Mouse (Mus musculus) monocyte, adult 2 months (primary cell): Measurements from ENCODE around the gene Slc6a3.

Source experiments
- DNase-seq, 2 experiments: peaks; one replicate each; pipeline ENCODE4 v3.0.0; 2022; ENCODE audit warnings: low spot score in 2 of 2, low read depth in 1 of 2

Gene Slc6a3

DNA sequence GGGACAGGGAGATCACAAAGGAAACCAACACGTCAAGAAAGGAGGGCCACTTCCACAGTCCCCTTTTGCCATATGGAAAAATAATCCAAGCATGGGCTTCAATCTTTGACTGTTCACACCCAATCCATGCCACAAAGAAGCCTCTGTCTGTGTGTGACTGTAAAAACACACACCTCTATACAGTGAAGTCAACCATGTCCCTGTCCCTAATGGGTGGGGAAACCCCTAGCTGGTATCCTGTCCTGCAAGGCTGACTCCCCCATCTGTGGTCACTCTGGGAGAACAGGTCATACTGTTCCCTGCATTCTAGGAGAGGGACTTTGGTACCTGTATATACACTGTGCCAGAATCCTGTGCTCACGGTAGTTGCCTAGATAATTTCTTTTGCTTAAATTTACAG lies 40.7 kb downstream of the Slc6a3 start:
- no peak for DNase-seq

DNA sequence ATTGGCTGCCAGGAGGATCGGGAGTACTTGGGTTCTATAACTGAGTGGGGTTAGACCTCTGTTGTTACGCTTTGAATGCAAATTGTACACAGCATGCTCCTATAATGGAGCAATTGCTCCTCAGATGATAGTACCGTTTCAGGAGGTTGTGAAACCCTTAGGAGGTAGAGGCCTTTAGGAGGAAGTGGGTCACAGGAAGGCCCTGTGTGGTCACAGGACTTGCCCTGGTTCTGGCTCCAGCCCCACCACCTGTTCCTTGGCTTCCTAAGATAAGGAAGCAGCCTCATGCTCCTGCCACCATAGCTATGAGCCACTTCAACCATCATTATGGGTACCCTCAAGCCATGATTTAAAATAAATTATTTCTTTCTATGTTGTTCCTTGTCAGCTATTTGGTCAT lies 54.9 kb downstream of the Slc6a3 start:
- DNase-seq, result no peak

DNA sequence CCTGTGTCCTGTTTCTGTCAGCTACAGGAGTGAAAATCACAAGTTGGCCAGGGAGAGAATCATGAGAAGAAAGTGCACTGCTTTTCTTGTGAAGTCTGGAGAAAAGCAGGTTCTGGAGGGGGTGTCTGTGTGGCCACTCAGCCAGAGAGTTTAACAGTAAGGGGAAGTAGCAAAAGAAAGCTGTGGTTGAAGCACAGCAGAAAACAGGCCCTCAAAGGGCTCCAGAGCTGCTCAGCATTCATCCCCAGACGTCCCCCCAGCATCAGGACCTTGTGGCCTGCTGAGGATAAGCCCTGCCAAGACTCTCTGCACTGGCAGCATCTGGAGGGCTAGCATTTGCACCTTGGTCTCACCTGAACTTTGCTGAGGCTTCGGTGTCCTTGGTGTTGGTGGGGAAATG lies 56.0 kb downstream of the Slc6a3 start:
- no peak for DNase-seq

DNA sequence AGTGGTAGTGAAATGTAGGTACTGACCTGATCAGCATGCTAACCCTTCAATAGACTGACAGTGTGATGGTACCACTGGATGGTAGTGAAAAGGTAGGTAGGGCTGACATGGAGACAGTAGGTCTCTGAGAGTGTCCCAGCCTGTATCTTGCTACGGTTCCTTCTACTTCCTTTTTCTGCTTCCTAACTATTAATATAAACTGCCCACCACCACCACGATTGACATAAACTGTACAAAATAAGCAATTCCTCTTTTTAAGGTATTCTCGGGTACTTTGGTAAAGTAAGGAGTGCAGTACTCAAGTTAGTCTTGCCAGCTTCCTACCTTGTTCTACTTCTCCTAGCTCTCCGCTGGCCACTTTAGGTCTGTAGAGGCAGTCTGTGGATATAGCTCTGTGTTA lies 59.7 kb downstream of the Slc6a3 start:
- DNase-seq, result no peak

DNA sequence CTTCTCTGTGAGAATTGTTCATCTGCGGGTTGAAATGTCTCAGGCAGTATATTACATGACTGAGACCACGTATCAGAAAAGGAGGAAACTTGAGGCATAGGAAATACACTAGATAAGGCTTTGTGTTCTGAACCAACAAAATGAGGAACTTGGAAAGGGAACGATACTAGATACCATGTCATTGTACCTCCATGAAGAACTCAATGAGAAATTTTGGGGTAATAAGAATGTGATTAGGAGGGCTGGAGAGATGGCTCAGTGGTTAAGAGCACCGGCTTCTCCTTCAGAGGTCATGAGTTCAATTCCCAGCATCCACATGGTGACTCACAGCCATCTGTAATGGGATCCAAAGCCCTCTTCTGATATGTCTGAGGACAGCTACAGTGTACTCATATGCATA lies 63.7 kb downstream of the Slc6a3 start:
- no peak for DNase-seq

DNA sequence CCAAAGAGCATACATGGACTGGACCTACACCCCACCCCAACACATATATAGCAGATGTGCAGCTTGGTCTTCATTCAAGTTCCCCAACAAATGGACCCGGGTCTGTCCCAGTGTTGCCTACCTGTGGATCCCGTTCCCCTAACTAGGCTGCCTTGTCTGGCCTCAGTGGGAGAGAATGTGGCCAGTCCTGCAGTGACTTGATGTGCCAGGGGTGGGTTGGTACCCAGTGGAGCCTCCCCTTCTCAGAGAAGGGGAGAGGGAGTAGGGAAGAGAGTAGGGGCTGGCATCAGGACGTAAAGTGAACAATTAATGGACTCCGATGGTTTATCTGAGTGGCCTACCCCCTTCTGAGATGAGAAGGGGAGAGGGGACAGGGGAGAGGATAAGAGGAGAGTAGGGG lies 66.5 kb downstream of the Slc6a3 start:
- DNase-seq, result no peak

DNA sequence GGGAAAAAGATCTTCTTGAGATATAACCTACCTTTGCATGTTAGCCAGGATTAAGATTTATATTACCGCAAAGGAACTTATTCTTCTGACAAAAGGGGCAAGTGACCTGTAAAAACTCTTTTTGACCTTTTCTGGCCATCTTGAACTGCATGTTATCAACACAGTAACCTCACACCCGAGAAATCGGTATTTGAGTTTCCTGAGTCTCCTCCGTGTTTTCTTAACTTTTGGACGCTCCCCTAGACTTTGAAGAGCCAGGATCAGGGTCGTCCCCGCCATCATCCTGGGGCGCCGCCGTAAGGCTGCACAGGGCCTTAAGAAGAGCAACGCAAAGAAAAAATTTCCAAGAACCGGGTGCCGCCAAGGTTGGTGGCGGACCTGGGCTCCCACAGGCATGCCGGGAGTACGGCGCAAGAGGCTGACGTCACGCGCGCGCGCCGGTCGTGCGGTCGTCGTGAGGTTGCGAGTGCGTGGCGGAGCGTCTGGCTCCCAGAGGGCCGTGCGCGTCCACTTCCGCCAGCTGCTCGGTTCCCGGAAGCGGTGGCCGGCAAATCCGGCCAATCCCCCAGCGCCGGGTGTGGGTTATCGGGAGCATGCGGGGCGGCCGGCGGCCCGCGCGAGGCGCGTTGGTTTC lies 67.1 kb downstream of the Slc6a3 start, which contains the start of gene Clptm1l:
Gene Clptm1l, plus strand, starts transcription at position 485 of the 634 bp plus-strand sequence.
- peak; percentile 89 to 91 for DNase-seq

DNA sequence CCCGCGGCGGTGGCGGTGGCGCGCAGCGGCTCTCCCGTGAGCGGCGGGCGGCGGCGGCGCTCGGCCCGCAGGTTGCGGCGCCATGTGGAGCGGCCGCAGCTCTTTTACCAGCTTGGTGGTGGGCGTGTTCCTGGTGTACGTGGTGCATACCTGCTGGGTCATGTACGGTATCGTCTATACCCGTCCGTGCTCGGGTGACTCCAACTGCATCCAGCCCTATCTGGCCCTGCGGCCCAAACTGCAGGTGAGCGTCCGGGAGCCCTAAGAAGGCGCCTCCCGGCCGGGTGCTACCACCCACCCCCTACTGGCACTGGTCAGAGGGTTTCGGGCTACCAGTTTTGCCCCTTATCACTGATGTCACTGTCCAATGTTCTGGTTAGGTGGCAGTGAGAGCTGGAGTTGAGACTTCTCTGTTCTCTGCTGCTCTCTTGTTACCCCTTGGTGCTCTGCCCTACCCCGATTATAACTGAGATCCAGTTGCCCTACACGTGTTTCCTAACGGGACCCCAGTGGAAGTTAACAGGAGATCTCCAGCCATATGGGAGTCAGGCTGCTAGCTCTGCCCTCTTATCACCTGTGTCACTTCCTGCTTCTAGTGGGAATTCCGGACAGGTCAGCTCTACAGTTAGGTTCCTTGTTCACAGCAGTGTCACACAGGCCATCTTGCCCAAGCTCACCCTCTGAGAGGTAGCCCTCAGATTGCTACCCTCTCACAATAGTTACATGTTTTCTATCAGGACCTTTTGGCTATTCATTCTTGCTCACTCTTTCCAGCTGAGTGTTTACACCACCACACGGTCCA lies 67.8 kb downstream of the Slc6a3 start:
- no peak for DNase-seq

DNA sequence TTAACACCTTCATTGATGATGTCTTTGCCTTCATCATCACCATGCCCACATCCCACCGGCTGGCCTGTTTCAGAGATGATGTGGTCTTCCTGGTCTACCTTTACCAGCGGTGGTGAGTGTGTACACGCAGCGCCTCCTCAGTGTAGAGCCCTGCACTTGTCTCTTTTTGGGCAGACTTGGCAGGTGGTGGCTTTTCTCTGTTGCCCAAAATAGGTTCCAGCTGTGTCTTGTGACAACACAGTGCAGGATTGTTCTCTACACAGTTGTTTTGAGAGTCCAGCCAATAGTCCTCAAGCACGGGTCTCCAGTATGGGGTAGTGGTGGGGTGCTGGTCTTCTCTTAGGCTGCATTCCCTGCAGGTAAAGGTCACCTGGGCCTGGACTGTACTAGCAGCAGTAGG lies 81.9 kb downstream of the Slc6a3 start:
- DNase-seq, result no peak

DNA sequence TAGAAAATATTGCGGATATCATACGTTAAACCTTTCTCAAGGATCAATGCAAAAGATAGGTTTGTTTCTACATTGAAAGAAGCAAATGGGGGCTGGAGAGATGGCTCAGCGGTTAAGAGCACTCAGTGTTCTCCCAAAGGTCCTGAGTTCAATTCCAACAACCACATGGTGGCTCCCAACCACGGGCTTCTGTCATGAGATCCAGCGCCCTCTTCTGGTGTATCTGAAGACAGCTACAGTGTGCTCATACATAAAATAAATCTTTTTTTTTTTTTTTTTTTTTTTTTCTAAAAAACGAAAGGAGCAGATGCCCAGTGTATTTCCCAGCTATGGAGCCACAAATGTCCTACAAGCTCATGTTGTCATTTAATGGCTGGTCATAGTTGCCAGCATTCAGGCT lies 84.1 kb downstream of the Slc6a3 start:
- no peak for DNase-seq

DNA sequence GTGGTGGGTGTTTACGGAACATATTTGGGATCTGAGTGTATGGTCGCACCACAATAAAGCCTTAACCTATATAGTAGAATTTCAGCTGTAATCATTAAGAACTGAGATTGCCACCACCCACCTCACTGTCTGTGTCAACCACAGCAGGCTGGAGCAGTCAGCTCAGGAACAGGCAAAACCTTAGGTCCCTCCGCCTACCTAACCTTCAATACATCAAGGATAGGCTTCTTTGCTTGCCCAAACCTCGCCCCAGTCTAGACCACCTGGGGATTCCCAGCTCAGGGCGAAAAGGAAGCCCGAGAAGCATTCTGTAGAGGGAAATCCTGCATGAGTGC lies 89.8 kb downstream of the Slc6a3 start:
- DNase-seq, result no peak

DNA sequence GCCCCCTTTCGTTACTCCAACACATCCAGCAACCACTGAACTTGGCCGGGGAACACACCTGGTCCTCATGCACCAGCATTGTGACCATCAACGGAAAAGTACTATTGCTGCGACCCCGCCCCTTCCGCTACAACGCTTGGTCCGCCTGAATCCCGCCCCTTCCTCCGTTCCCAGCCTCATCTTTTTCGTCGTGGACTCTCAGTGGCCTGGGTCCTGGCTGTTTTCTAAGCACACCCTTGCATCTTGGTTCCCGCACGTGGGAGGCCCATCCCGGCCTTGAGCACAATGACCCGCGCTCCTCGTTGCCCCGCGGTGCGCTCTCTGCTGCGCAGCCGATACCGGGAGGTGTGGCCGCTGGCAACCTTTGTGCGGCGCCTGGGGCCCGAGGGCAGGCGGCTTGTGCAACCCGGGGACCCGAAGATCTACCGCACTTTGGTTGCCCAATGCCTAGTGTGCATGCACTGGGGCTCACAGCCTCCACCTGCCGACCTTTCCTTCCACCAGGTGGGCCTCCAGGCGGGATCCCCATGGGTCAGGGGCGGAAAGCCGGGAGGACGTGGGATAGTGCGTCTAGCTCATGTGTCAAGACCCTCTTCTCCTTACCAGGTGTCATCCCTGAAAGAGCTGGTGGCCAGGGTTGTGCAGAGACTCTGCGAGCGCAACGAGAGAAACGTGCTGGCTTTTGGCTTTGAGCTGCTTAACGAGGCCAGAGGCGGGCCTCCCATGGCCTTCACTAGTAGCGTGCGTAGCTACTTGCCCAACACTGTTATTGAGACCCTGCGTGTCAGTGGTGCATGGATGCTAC lies 90.4 kb downstream of the Slc6a3 start, which contains the start of gene Tert:
Gene Tert, plus strand, starts transcription at position 167 of the 805 bp plus-strand sequence.
- DNase-seq, result no peak
